Mouse (Mus musculus) stomach, embryonic 15.5 days (tissue): ENCODE data around the gene Pde11a. TPM values are rescaled to one million over a fixed set of nuclear protein-coding genes. Genes with fewer than 3 reads are reported as not detected.

Experiments used
- ATAC-seq: fragments of 200-750 bp; cut with Nextera tagmentation; 2 replicates; pipeline ENCODE4 v1.8.0; 2017; ENCODE audit warnings: low read depth, moderate number of reproducible peaks, moderate TSS enrichment; ENCODE audit not compliant: insufficient read depth, low FRiP score
- H3K27ac ChIP-seq: fragments of 300-500 bp; sonication (generic); 2 replicates; pipeline ENCODE4 v1.5.1; 2015; ENCODE audit warnings: mild to moderate bottlenecking, inconsistent platforms
- H3K27me3 ChIP-seq: fragments of 300-500 bp; sonication (generic); replicated peaks from 2 replicates; pipeline ENCODE4 v1.6.1; 2015; ENCODE audit warnings: inconsistent platforms
- H3K36me3 ChIP-seq: fragments of 300-500 bp; sonication (generic); 2 replicates; pipeline ENCODE4 v1.6.1; 2015; ENCODE audit warnings: inconsistent platforms
- H3K4me1 ChIP-seq: fragments of 300-500 bp; sonication (generic); 2 replicates; pipeline ENCODE4 v1.6.1; 2015; ENCODE audit warnings: inconsistent platforms
- H3K4me2 ChIP-seq: fragments of 300-500 bp; sonication (generic); 2 replicates; pipeline ENCODE4 v1.6.1; 2015; ENCODE audit warnings: mild to moderate bottlenecking, inconsistent platforms
- H3K4me3 ChIP-seq: fragments of 300-500 bp; sonication (generic); replicated peaks from 2 replicates; pipeline ENCODE4 v1.5.1; 2015; ENCODE audit warnings: inconsistent platforms
- H3K9ac ChIP-seq: fragments of 300-500 bp; sonication (generic); 2 replicates; pipeline ENCODE4 v1.6.1; 2015; ENCODE audit warnings: inconsistent platforms
- H3K9me3 ChIP-seq: fragments of 300-500 bp; sonication (generic); 2 replicates; pipeline ENCODE4 v1.6.1; 2016; ENCODE audit warnings: inconsistent platforms
- WGBS: fragments of 180-500 bp; shearing (Covaris S2); methylation state at CpG from one replicate; pipeline ENCODE4 v1.1.7; 2015; 5-methylcytosine and 5-hydroxymethylcytosine counted together
- polyA plus RNA-seq: library from polyadenylated mRNA; unstranded; fragments of >200 nt; fragmentation: Nextera tagmentation; extraction: Ambion mirVana; gene quantifications from 2 replicates; pipeline ENCODE4 v1.2.1, GENCODE M21; 2015

Gene Pde11a
- polyA plus RNA-seq, 1 experiment from 2014 or later, result 0.18 TPM

GRCm38 (mm10) chr2:76059595-76059994 is 279.0 kb downstream of the Pde11a start:
- H3K9me3 ChIP-seq, result no peaks in the 10 kb centered on the region
- H3K36me3 ChIP-seq, result no peaks in the 10 kb centered on the region
- no peak overlapping the region for H3K27ac ChIP-seq
- H3K4me3 ChIP-seq, result no peak overlapping the region
- H3K4me1 ChIP-seq, result no peaks in the 10 kb centered on the region; the same call in 1 of the 2 replicates
- no peak overlapping the region for H3K9ac ChIP-seq
- WGBS, result 63% methylated on average over 10 of the region's 10 CpGs
- H3K4me2 ChIP-seq, result no peak overlapping the region
- ATAC-seq, result no peak
- H3K27me3 ChIP-seq, result no peaks in the 10 kb centered on the region

- Histone ChIP-seq H3K27ac (no peak overlapping the region), H3K36me3 (no peaks in the 10 kb centered on the region), H3K9me3 (no peaks in the 10 kb centered on the region), H3K27me3 (no peaks in the 10 kb centered on the region), H3K4me3 (no peak overlapping the region), H3K4me1 (no peaks in the 10 kb centered on the region; the same call in 1 of the 2 replicates), H3K4me2 (no peak overlapping the region), H3K9ac (no peak overlapping the region)
- no peak for ATAC-seq
- WGBS, result 61% methylated on average over 13 of the region's 13 CpGs
These were observed 279.7 kb downstream of the Pde11a start for GRCm38 (mm10) chr2:76058661-76059467.

GRCm38 (mm10) chr2:76057555-76057954 is 281.0 kb downstream of the Pde11a start:
- H3K27me3 ChIP-seq, result no peaks in the 10 kb centered on the region

GRCm38 (mm10) chr2:76053748-76054331 is 284.7 kb downstream of the Pde11a start:
- Histone ChIP-seq H3K9me3 (no peaks in the 10 kb centered on the region), H3K27me3 (no peaks in the 10 kb centered on the region), H3K36me3 (no peaks in the 10 kb centered on the region), H3K9ac (no peak overlapping the region), H3K4me1 (peaks cover 4% of the 10 kb centered on the region; the same call in 1 of the 2 replicates), H3K4me3 (no peak overlapping the region), H3K27ac (no peak overlapping the region), H3K4me2 (no peak overlapping the region)
- ATAC-seq, result no peak
- 80% methylated on average over 14 of the region's 14 CpGs for WGBS

More at GRCm38 (mm10) chr2:76057555-76057954, 281.0 kb downstream of the Pde11a start:
- Histone ChIP-seq H3K27ac (peak overlapping the region; percentile 17; the same call in 1 of the 2 replicates), H3K9ac (no peak overlapping the region), H3K4me2 (no peak overlapping the region), H3K36me3 (no peaks in the 10 kb centered on the region), H3K4me1 (no peaks in the 10 kb centered on the region; the same call in 1 of the 2 replicates), H3K4me3 (no peak overlapping the region), H3K9me3 (no peaks in the 10 kb centered on the region)
- no peak for ATAC-seq
- 69% methylated on average over 7 of the region's 7 CpGs for WGBS

GRCm38 (mm10) chr2:76052897-76053505 is 285.6 kb downstream of the Pde11a start:
- no peaks in the 10 kb centered on the region for H3K9me3 ChIP-seq
- ATAC-seq, result no peak
- WGBS, result 78% methylated on average over 1 of the region's 1 CpGs
- H3K9ac ChIP-seq, result no peak overlapping the region
- H3K27me3 ChIP-seq, result no peaks in the 10 kb centered on the region
- H3K4me2 ChIP-seq, result no peak overlapping the region
- no peaks in the 10 kb centered on the region for H3K36me3 ChIP-seq
- H3K4me3 ChIP-seq, result no peak overlapping the region
- H3K4me1 ChIP-seq, result peaks cover 4% of the 10 kb centered on the region; the same call in 1 of the 2 replicates
- H3K27ac ChIP-seq, result no peak overlapping the region

GRCm38 (mm10) chr2:76051385-76051784 is 287.2 kb downstream of the Pde11a start:
- H3K4me3 ChIP-seq, result no peak overlapping the region
- H3K36me3 ChIP-seq, result no peaks in the 10 kb centered on the region
- no peak for ATAC-seq
- H3K9ac ChIP-seq, result no peak overlapping the region
- WGBS, result 52% methylated on average over 11 of the region's 11 CpGs
- no peak overlapping the region for H3K27ac ChIP-seq
- H3K9me3 ChIP-seq, result no peaks in the 10 kb centered on the region
- no peaks in the 10 kb centered on the region for H3K27me3 ChIP-seq
- H3K4me2 ChIP-seq, result no peak overlapping the region
- peaks cover 4% of the 10 kb centered on the region; the same call in 1 of the 2 replicates for H3K4me1 ChIP-seq

GRCm38 (mm10) chr2:76050911-76051310 is 287.7 kb downstream of the Pde11a start:
- H3K9ac ChIP-seq, result no peak overlapping the region
- no peak overlapping the region for H3K4me3 ChIP-seq
- no peak overlapping the region for H3K4me2 ChIP-seq
- no peaks in the 10 kb centered on the region for H3K36me3 ChIP-seq
- ATAC-seq, result no peak
- peaks cover 4% of the 10 kb centered on the region; the same call in 1 of the 2 replicates for H3K4me1 ChIP-seq
- no peak overlapping the region for H3K27ac ChIP-seq
- H3K9me3 ChIP-seq, result no peaks in the 10 kb centered on the region
- WGBS, result 65% methylated on average over 4 of the region's 4 CpGs
- H3K27me3 ChIP-seq, result no peaks in the 10 kb centered on the region

GRCm38 (mm10) chr2:76050092-76050491 is 288.5 kb downstream of the Pde11a start:
- H3K27me3 ChIP-seq, result no peaks in the 10 kb centered on the region
- H3K4me1 ChIP-seq, result peaks cover 4% of the 10 kb centered on the region; the same call in 1 of the 2 replicates
- no peak overlapping the region for H3K4me2 ChIP-seq
- no peaks in the 10 kb centered on the region for H3K9me3 ChIP-seq
- no peak for ATAC-seq
- H3K27ac ChIP-seq, result no peak overlapping the region
- no peak overlapping the region for H3K9ac ChIP-seq
- WGBS, result 70% methylated on average over 10 of the region's 10 CpGs
- H3K4me3 ChIP-seq, result no peak overlapping the region
- H3K36me3 ChIP-seq, result no peaks in the 10 kb centered on the region

GRCm38 (mm10) chr2:76049529-76049928 is 289.0 kb downstream of the Pde11a start:
- Histone ChIP-seq H3K9ac (no peak overlapping the region), H3K4me2 (no peak overlapping the region), H3K27me3 (no peaks in the 10 kb centered on the region), H3K27ac (no peak overlapping the region), H3K36me3 (no peaks in the 10 kb centered on the region), H3K4me1 (peaks cover 4% of the 10 kb centered on the region; the same call in 1 of the 2 replicates), H3K9me3 (no peaks in the 10 kb centered on the region), H3K4me3 (no peak overlapping the region)
- 68% methylated on average over 8 of the region's 8 CpGs for WGBS
- ATAC-seq, result no peak

- Histone ChIP-seq H3K36me3 (no peaks in the 10 kb centered on the region), H3K4me3 (no peak overlapping the region), H3K9me3 (no peaks in the 10 kb centered on the region), H3K27ac (no peak overlapping the region), H3K4me2 (no peak overlapping the region), H3K9ac (no peak overlapping the region), H3K27me3 (no peaks in the 10 kb centered on the region), H3K4me1 (peaks cover 4% of the 10 kb centered on the region; the same call in 1 of the 2 replicates)
- WGBS, result 87% methylated on average over 12 of the region's 12 CpGs
- ATAC-seq, result no peak
These were observed 290.8 kb downstream of the Pde11a start for GRCm38 (mm10) chr2:76047740-76048139.

GRCm38 (mm10) chr2:76042210-76042609 is 296.4 kb downstream of the Pde11a start:
- Histone ChIP-seq H3K4me2 (no peak overlapping the region), H3K9me3 (no peaks in the 10 kb centered on the region), H3K27me3 (no peaks in the 10 kb centered on the region), H3K4me1 (no peaks in the 10 kb centered on the region), H3K4me3 (no peak overlapping the region), H3K9ac (no peak overlapping the region), H3K36me3 (no peaks in the 10 kb centered on the region), H3K27ac (no peak overlapping the region)
- 80% methylated on average over 10 of the region's 10 CpGs for WGBS
- ATAC-seq, result no peak

GRCm38 (mm10) chr2:76040116-76040515 is 298.5 kb downstream of the Pde11a start:
- H3K27ac ChIP-seq, result no peak overlapping the region
- H3K4me3 ChIP-seq, result no peak overlapping the region
- no peaks in the 10 kb centered on the region for H3K27me3 ChIP-seq
- 91% methylated on average over 7 of the region's 7 CpGs for WGBS
- H3K9ac ChIP-seq, result no peak overlapping the region
- H3K36me3 ChIP-seq, result no peaks in the 10 kb centered on the region
- H3K4me1 ChIP-seq, result no peaks in the 10 kb centered on the region
- no peak for ATAC-seq
- H3K9me3 ChIP-seq, result no peaks in the 10 kb centered on the region
- no peak overlapping the region for H3K4me2 ChIP-seq
